Mouse (Mus musculus) olfactory bulb, adult 2 months (tissue): ENCODE data around the gene Fanci.

Experiments used
- CTCF ChIP-seq: fragments of 200-500 bp; IDR thresholded peaks from 2 replicates; pipeline ENCODE4 v1.5.1; 2012; ENCODE audit warnings: low read depth, mild to moderate bottlenecking, low read length, moderate library complexity; ENCODE audit not compliant: insufficient read depth
- POLR2A ChIP-seq: fragments of 200-500 bp; IDR thresholded peaks from 2 replicates; pipeline ENCODE4 v1.6.1; 2012; ENCODE audit warnings: mild to moderate bottlenecking, low read depth, low read length, moderate library complexity; ENCODE audit not compliant: insufficient read depth

- TF ChIP-seq POLR2A (no peak), CTCF (no peak)
Observed at GRCm38 (mm10) chr7:79496816-79497328, 105.1 kb downstream of the Fanci start.
